Mouse (Mus musculus) megakaryocyte, embryonic 14.5 days (primary cell): ENCODE data around the gene Slc35e4.

Source experiments
- FLI1 ChIP-seq: IDR thresholded peaks from 2 replicates; pipeline ENCODE4 v1.6.1; 2012; ENCODE audit warnings: low read length, inconsistent platforms, mixed read lengths
- GATA1 ChIP-seq: IDR thresholded peaks from 3 replicates; pipeline ENCODE4 v1.6.1; 2012; ENCODE audit warnings: mixed read lengths, low read length, inconsistent platforms, borderline replicate concordance

- no peak for TF ChIP-seq GATA1
- TF ChIP-seq FLI1, result no peak
These were observed 11.4 kb downstream of the Slc35e4 start for GRCm38 (mm10) chr11:3903046-3903445.
